ENCODE assay signal across 20 mouse cellular contexts in the genomic region with DNA sequence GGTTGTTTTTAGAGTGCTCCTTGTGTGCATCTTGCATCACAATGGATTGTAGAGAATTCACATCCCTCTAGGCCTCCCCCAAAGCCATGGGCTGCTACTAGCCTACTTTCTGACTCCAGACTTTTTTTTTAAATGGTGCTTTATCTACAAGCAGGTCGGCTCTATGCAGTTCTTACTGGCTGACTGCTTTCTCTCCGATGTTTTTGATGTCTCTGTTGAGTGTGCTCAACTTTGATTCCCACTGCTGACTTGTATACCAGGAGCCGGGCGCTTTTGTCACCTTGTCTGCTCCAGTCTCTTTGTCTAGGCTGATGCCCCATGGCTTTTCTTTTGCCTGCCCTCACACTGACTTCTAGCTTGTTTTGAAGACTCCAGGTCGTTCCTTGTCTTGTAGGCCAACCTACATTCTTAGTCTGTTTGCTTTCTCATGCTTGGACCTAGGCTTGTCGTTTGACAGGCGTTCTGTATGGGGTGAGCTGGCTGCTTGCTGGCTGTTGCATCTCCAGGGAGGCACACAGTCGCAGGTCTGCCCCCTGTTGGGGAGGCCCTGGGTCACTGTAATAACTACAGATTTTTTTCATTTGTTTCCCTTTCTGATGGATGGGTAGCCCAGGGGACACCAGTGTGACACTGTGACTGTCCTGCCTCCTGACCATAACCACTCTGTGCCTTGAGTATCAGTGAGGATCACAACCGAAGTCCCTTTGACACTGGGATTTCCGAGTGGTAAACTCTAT. TPM values are rescaled to one million over a fixed set of nuclear protein-coding genes. Genes with fewer than 3 reads are reported as not detected.
DNase-seq lines count a peak whose midpoint lies in the region; ATAC-seq and TF ChIP-seq lines count a peak whose summit lies in the region.
"Had no signal": no experiment of that assay in that cellular context is flagged by ENCODE, and none has a peak within 500 bp of the region (broad histone marks: within the 10 kb centered on the region; RNA-seq: fewer than 3 reads in every experiment).

No protein-coding gene starts in this region.

- TF ChIP-seq EP300 in heart, adult 2 months (IDR thresholded peaks at IDR 0.05; ENCODE audit: insufficient read depth, low read depth, low read length): no peak
- TF ChIP-seq EP300 in liver, embryonic 14.5 days (IDR thresholded peaks at IDR 0.05; ENCODE audit: low read depth): no peak
- 0 out of 2 replicates have a peak, but pooled peaks have one; percentile 50 for TF ChIP-seq EP300 in ES-Bruce4 (IDR thresholded peaks at IDR 0.05; ENCODE audit: insufficient read depth, low read depth, low read length)

- no peak overlapping the region for H3K27ac ChIP-seq in heart, adult 2 months
- H3K27ac ChIP-seq in liver, embryonic 14.5 days: no peak overlapping the region
- H3K27ac ChIP-seq in ES-Bruce4 (ENCODE audit: insufficient read depth, low read length): no peak overlapping the region
- H3K27ac ChIP-seq in bone marrow, adult 2 months (ENCODE audit: control insufficient read depth, insufficient read depth, low read depth, low read length, poor library complexity): no peak overlapping the region
- no peak overlapping the region for H3K27ac ChIP-seq in forebrain, embryonic 10.5 days
- H3K27ac ChIP-seq: embryonic facial prominence, embryonic 12.5 days; lung, embryonic 15.5 days; midbrain, embryonic 12.5 days had no signal

- no peak for TF ChIP-seq POLR2A in heart, adult 2 months (IDR thresholded peaks at IDR 0.05; ENCODE audit: insufficient read depth, low read depth, low read length)
- no peak for TF ChIP-seq POLR2A in ES-Bruce4 (IDR thresholded peaks at IDR 0.05; ENCODE audit: insufficient read depth, low read length)
- no peak for TF ChIP-seq POLR2A in bone marrow, adult 2 months (IDR thresholded peaks at IDR 0.05; ENCODE audit: borderline replicate concordance, control insufficient read depth, low read depth, low read length)

- H3K9ac ChIP-seq in heart, adult 2 months (ENCODE audit: low read depth, low read length): no peak overlapping the region
- no peak overlapping the region for H3K9ac ChIP-seq in liver, embryonic 14.5 days (replicated peaks)
- no peak overlapping the region for H3K9ac ChIP-seq in ES-Bruce4 (ENCODE audit: low read depth, poor library complexity, severe bottlenecking)
- H3K9ac ChIP-seq: embryonic facial prominence, embryonic 12.5 days; lung, embryonic 15.5 days; midbrain, embryonic 12.5 days had no signal

- intact Hi-C loops in heart, adult 2 months (cut with DNase I): loop anchor here (5.0 kb wide), 1 partner anchor 133 kb away; no protein-coding TSS in a partner anchor
- intact Hi-C loops in heart, postnatal 25 days (cut with DNase I): loop anchor here (2.0 to 5.0 kb wide), 5 partner anchors 138 to 538 kb away; a partner anchor contains a TSS

- H3K4me2 ChIP-seq in liver, embryonic 14.5 days (ENCODE audit: low read depth): no peak overlapping the region
- H3K4me2 ChIP-seq: embryonic facial prominence, embryonic 12.5 days; lung, embryonic 15.5 days; midbrain, embryonic 12.5 days had no signal

- no peaks in the 10 kb centered on the region for H3K79me2 ChIP-seq in heart, adult 2 months (replicated peaks; ENCODE audit: control insufficient read depth, insufficient read depth, low read length)

- 64% methylated on average over 10 of the region's 10 CpGs for WGBS in heart, adult 2 months
- 39% methylated on average over 10 of the region's 10 CpGs for WGBS in liver, embryonic 14.5 days (ENCODE audit: insufficient replicate concordance)
- WGBS in bone marrow, adult 2 months: 49% methylated on average over 10 of the region's 10 CpGs
- 56% methylated on average over 10 of the region's 10 CpGs for WGBS in forebrain, embryonic 10.5 days

- TF ChIP-seq CTCF in heart, adult 2 months (IDR thresholded peaks at IDR 0.05): peak; percentile 23; the same call in 1 of the 2 replicates
- TF ChIP-seq CTCF in liver, embryonic 14.5 days (IDR thresholded peaks at IDR 0.05; ENCODE audit: low read depth): peak; percentile 31
- peak; percentile 23 for TF ChIP-seq CTCF in ES-Bruce4 (IDR thresholded peaks at IDR 0.05; ENCODE audit: low read depth, low read length)
- TF ChIP-seq CTCF in bone marrow, adult 2 months (IDR thresholded peaks at IDR 0.05; ENCODE audit: control insufficient read depth, insufficient read depth, low read length): peak; percentile 8; the same call in 1 of the 2 replicates

- no peaks in the 10 kb centered on the region for H3K9me3 ChIP-seq in liver, embryonic 14.5 days (ENCODE audit: control insufficient read depth, low read length)
- H3K9me3 ChIP-seq in ES-Bruce4 (replicated peaks; ENCODE audit: control insufficient read depth, insufficient read depth, low read length, poor library complexity, severe bottlenecking): no peaks in the 10 kb centered on the region
- H3K9me3 ChIP-seq in forebrain, embryonic 10.5 days: no peaks in the 10 kb centered on the region
- H3K9me3 ChIP-seq: embryonic facial prominence, embryonic 12.5 days; lung, embryonic 15.5 days; midbrain, embryonic 12.5 days had no signal

- H3K4me3 ChIP-seq in heart, adult 2 months: no peak overlapping the region
- H3K4me3 ChIP-seq in liver, embryonic 14.5 days (ENCODE audit: insufficient read depth in 1 of 2, low read depth in 2 of 2, low read length in 2 of 2): no peak overlapping the region
- H3K4me3 ChIP-seq in ES-Bruce4 (ENCODE audit: low read depth, low read length): no peak overlapping the region
- H3K4me3 ChIP-seq in bone marrow, adult 2 months (replicated peaks; ENCODE audit: control insufficient read depth, low read depth, low read length): no peak overlapping the region
- H3K4me3 ChIP-seq in forebrain, embryonic 10.5 days: no peak overlapping the region
- H3K4me3 ChIP-seq: embryonic facial prominence, embryonic 12.5 days; lung, embryonic 15.5 days; midbrain, embryonic 12.5 days had no signal

- no peaks in the 10 kb centered on the region for H3K36me3 ChIP-seq in heart, adult 2 months (ENCODE audit: control insufficient read depth, insufficient read depth, low read length)
- H3K36me3 ChIP-seq in liver, embryonic 14.5 days (replicated peaks; ENCODE audit: control insufficient read depth, insufficient read depth, low read depth): no peaks in the 10 kb centered on the region
- H3K36me3 ChIP-seq in ES-Bruce4 (ENCODE audit: control insufficient read depth, insufficient read depth, low read length, poor library complexity, severe bottlenecking): no peaks in the 10 kb centered on the region
- H3K36me3 ChIP-seq in forebrain, embryonic 10.5 days (replicated peaks): no peaks in the 10 kb centered on the region
- H3K36me3 ChIP-seq: embryonic facial prominence, embryonic 12.5 days; lung, embryonic 15.5 days; midbrain, embryonic 12.5 days had no signal

- DNase-seq in heart, adult 2 months: no peak
- no peak for DNase-seq in heart, postnatal 25 days (ENCODE audit: low spot score)
- no peak for DNase-seq in liver, embryonic 14.5 days (ENCODE audit: low read depth in 3 of 3, low spot score in 3 of 3)
- no peak for DNase-seq in liver
- DNase-seq in forebrain, embryonic 10.5 days (ENCODE audit: extremely low spot score, low spot score): no peak
- DNase-seq in urinary bladder, postnatal 25 days (ENCODE audit: low spot score): no peak
- DNase-seq: adrenal gland, postnatal 10 days; heart, adult 18-20 months; kidney, postnatal 14 days; right cerebral cortex, postnatal 25 days had no signal

- H3K4me1 ChIP-seq in heart, adult 2 months (ENCODE audit: control insufficient read depth, insufficient read depth, low read length): no peaks in the 10 kb centered on the region
- H3K4me1 ChIP-seq in liver, embryonic 14.5 days (replicated peaks; ENCODE audit: control insufficient read depth in 2 of 2, insufficient read depth in 2 of 2, low read length in 1 of 2): no peaks in the 10 kb centered on the region
- H3K4me1 ChIP-seq in ES-Bruce4 (ENCODE audit: control insufficient read depth, insufficient read depth, low read length): no peaks in the 10 kb centered on the region
- H3K4me1 ChIP-seq in bone marrow, adult 2 months (ENCODE audit: control insufficient read depth, insufficient read depth, low read length): no peaks in the 10 kb centered on the region
- peaks cover 19% of the 10 kb centered on the region for H3K4me1 ChIP-seq in forebrain, embryonic 10.5 days

- no peaks in the 10 kb centered on the region for H3K27me3 ChIP-seq in heart, adult 2 months (ENCODE audit: control insufficient read depth, insufficient read depth, low read length)
- H3K27me3 ChIP-seq in liver, embryonic 14.5 days (ENCODE audit: control insufficient read depth, insufficient read depth, low read length): no peaks in the 10 kb centered on the region
- no peaks in the 10 kb centered on the region for H3K27me3 ChIP-seq in ES-Bruce4 (ENCODE audit: control insufficient read depth, insufficient read depth, low read length, poor library complexity, severe bottlenecking)
- no peaks in the 10 kb centered on the region for H3K27me3 ChIP-seq in forebrain, embryonic 10.5 days (ENCODE audit: poor library complexity, severe bottlenecking)
- H3K27me3 ChIP-seq: embryonic facial prominence, embryonic 12.5 days; lung, embryonic 15.5 days had no signal

- ATAC-seq in liver, embryonic 14.5 days (ENCODE audit: insufficient read depth): no peak
- ATAC-seq: CD4-positive, CD25-positive, alpha-beta regulatory T cell, adult 4 months; hindbrain, embryonic 16.5 days had no signal

RNA-seq across cellular contexts. Expression of a gene that starts 45.0 kb away (rescaled TPM):
- not detected for total RNA-seq in heart, adult 2 months (2021)
- not detected in 2 replicates for polyA plus RNA-seq in heart, adult 2 months (2012; rRNA removed)
- under 1 TPM in 1 of 2 experiments, not detected in 1; 0.23 TPM for total RNA-seq in heart, postnatal 25 days (2021)
- not detected in 2 replicates for polyA plus RNA-seq in liver, embryonic 14.5 days (2012; rRNA removed)
- polyA plus RNA-seq in liver, embryonic 14.5 days (2014; fragmentation: Nextera tagmentation; extraction: Ambion mirVana): not detected in 2 replicates
- not detected in 2 replicates for polyA plus RNA-seq in ES-Bruce4 (2011; ENCODE audit: insufficient read depth, insufficient read length, low read depth, missing spikeins)
- not detected in 2 replicates for polyA plus RNA-seq in bone marrow, adult 2 months (2011; ENCODE audit: insufficient read depth, insufficient read length, low replicate concordance, missing spikeins)
- not detected in 2 replicates for polyA plus RNA-seq in forebrain, embryonic 10.5 days (2016; fragmentation: Nextera tagmentation; extraction: Ambion mirVana)
- total RNA-seq: adrenal gland, postnatal 10 days; heart, adult 18-20 months had no signal
- polyA plus RNA-seq: CD4-positive, CD25-positive, alpha-beta regulatory T cell, adult 4 months; embryonic facial prominence, embryonic 12.5 days; forebrain, embryonic 11.5 days; heart, postnatal 0 days; hindbrain, embryonic 16.5 days; limb, embryonic 11.5 days; lung, embryonic 15.5 days; midbrain, embryonic 12.5 days had no signal
